Mouse (Mus musculus) cortical plate, adult 2 months (tissue): ENCODE data around the gene Rhoa. TPM values are rescaled to one million over a fixed set of nuclear protein-coding genes. Genes with fewer than 3 reads are reported as not detected.
A peak's percentile ranks its signal among the peaks of the same experiment; 100 is the strongest.
"Not testable (repeated sequence)": the region's sequence is repeated elsewhere in the genome, so short reads cannot be mapped to it uniquely, and the experiment has no call there.

ENCODE experiments used
- H3K27ac ChIP-seq: fragments of 200-500 bp; 2 replicates; pipeline ENCODE4 v1.5.1; 2012; ENCODE audit warnings: low read length, control low read depth, inconsistent platforms; ENCODE audit not compliant: insufficient read depth
- H3K4me1 ChIP-seq: fragments of 200-500 bp; 2 replicates; pipeline ENCODE4 v1.6.1; 2011; ENCODE audit warnings: low read length; ENCODE audit not compliant: control insufficient read depth, insufficient read depth
- H3K4me3 ChIP-seq: fragments of 200-500 bp; 2 replicates; pipeline ENCODE4 v1.5.1; 2011; ENCODE audit warnings: mild to moderate bottlenecking, low read length, control low read depth; ENCODE audit not compliant: insufficient read depth
- CTCF ChIP-seq: fragments of 200-500 bp; IDR thresholded peaks from 2 replicates; pipeline ENCODE4 v1.5.1; 2011; ENCODE audit warnings: mild to moderate bottlenecking, control low read depth, low read length; ENCODE audit not compliant: insufficient read depth; ENCODE audit errors: extremely low read depth
- POLR2A ChIP-seq: fragments of 200-500 bp; IDR thresholded peaks from 2 replicates; pipeline ENCODE4 v1.6.1; 2011; ENCODE audit warnings: mild to moderate bottlenecking, low read length, control low read depth; ENCODE audit not compliant: insufficient read depth; ENCODE audit errors: extremely low read depth
- polyA plus RNA-seq: library from polyadenylated mRNA; depleted of rRNA; stranded (reverse); fragments of >200 nt; gene quantifications from 2 replicates; pipeline ENCODE4 v1.2.3, GENCODE M21; 2012; rRNA removed

The Rhoa gene
- 167 and 176 TPM in 2 replicates for polyA plus RNA-seq

- no peak for TF ChIP-seq CTCF
- TF ChIP-seq POLR2A: peak; percentile 98
- Histone ChIP-seq H3K27ac (peak within 1 kb of the TSS; percentile 96), H3K4me1 (peaks cover 3% of the 10 kb centered on the region; the same call in 1 of the 2 replicates), H3K4me3 (peak within 1 kb of the TSS; percentile 70)
Measured at GRCm38 (mm10) chr9:108305629-108306520, at the start of gene Rhoa, which contains the start of gene Tcta. Rhoa (plus strand) TSS chr9:108306129. Tcta (minus strand) TSS chr9:108306160.

DNA sequence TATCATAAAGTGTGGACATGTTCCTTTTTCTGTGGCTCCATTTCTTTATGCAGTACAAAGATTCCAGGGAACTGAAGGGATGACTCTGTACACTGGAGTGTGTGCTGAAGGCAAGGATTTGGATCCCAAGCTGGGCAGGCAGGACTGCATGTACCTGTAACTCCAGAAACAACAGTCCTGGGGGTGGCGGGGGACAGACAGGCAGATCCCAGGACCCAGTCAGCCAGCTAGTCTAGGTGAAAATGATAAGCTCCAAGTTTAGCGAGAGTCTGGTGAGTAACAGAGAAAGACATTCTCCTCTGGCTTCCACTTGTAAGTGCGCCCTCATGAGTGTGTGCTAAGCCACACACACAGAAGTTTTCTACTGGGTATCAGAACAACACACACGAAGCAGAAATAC lies 45.4 kb upstream of the Rhoa start:
- no peak for TF ChIP-seq POLR2A
- TF ChIP-seq CTCF: no peak

DNA sequence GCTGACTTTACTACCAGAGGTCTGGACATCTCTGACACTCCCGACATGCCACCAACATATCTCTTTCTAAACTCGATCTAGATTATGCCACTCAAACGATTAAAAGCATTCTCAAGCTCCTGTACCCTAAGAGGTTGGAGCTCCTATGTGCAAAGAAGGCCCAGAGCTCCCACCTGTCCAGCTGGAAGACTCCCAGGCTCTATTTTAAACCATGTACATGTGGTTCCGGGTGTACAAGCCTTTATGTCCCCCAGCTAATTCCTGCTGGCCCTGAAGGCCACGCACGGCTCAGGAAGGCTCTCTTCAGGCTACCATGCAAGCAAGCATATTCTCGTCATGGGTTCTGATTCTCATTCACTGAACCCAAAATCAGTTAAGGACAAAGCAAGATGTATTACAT lies 44.1 kb upstream of the Rhoa start:
- TF ChIP-seq POLR2A (no peak), CTCF (no peak)
- no peak overlapping the region for H3K27ac ChIP-seq
- peaks cover 9% of the 10 kb centered on the region; the same call in 1 of the 2 replicates for H3K4me1 ChIP-seq
- peak overlapping the region; percentile 93; the same call in 1 of the 2 replicates for H3K4me3 ChIP-seq

More for the DNA sequence above, 45.4 kb upstream of the Rhoa start:
- Histone ChIP-seq H3K4me3 (no peak overlapping the region), H3K27ac (no peak overlapping the region), H3K4me1 (peaks cover 9% of the 10 kb centered on the region; the same call in 1 of the 2 replicates)

GRCm38 (mm10) chr9:108262494-108263049 lies 43.4 kb upstream of the Rhoa start:
- TF ChIP-seq CTCF: no peak
- no peak for TF ChIP-seq POLR2A
- Histone ChIP-seq H3K4me1 (peaks cover 9% of the 10 kb centered on the region; the same call in 1 of the 2 replicates), H3K4me3 (peak overlapping the region; percentile 93), H3K27ac (no peak overlapping the region)

DNA sequence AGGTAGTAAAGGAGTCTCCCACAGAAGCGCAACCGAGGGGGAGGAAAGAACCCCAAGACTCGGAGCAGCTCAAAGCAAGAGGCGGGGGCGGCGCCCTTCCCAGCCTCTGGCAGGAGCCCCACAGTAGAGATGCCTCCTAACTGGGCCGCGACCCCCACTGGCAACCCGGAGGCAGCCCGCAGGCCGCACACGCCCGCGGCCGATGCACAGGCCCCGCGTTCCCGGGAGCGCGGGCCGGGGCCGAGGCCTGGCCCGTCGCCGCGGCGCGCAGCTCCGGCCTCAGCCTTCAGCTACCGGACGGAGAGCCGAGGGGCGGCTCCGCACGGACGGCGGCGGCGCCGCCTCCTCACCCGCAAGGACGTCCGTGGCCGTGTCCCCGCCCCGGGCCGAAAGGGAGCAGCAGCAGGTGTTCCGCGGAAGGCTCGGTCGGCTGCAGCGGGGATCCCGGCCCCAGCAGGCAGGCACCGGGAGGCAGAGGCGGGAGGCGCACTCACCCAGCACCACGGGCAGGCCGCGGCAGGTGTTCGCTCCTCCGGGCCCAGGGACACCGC lies 42.7 kb upstream of the Rhoa start:
- no peak for TF ChIP-seq POLR2A
- no peak for TF ChIP-seq CTCF
- H3K4me1 ChIP-seq: peaks cover 9% of the 10 kb centered on the region; the same call in 1 of the 2 replicates
- H3K4me3 ChIP-seq: peak overlapping the region; percentile 93
- peak overlapping the region; percentile 95 for H3K27ac ChIP-seq

- TF ChIP-seq POLR2A (peak; percentile 55; the same call in 1 of the 2 replicates), CTCF (no peak)
- Histone ChIP-seq H3K27ac (peak within 1 kb of the TSS; percentile 95), H3K4me1 (peaks cover 9% of the 10 kb centered on the region; the same call in 1 of the 2 replicates), H3K4me3 (peak within 1 kb of the TSS; percentile 93)
Measured at GRCm38 (mm10) chr9:108263690-108264190, 42.2 kb upstream of the Rhoa start, which contains the start of gene Dag1. Dag1 (minus strand) TSS chr9:108263958.

- Histone ChIP-seq H3K4me3 (peak overlapping the region; percentile 93), H3K4me1 (peaks cover 9% of the 10 kb centered on the region; the same call in 1 of the 2 replicates), H3K27ac (peak overlapping the region; percentile 73)
- TF ChIP-seq CTCF: no peak
- TF ChIP-seq POLR2A: no peak
Measured at GRCm38 (mm10) chr9:108264191-108264921, 41.6 kb upstream of the Rhoa start.

DNA sequence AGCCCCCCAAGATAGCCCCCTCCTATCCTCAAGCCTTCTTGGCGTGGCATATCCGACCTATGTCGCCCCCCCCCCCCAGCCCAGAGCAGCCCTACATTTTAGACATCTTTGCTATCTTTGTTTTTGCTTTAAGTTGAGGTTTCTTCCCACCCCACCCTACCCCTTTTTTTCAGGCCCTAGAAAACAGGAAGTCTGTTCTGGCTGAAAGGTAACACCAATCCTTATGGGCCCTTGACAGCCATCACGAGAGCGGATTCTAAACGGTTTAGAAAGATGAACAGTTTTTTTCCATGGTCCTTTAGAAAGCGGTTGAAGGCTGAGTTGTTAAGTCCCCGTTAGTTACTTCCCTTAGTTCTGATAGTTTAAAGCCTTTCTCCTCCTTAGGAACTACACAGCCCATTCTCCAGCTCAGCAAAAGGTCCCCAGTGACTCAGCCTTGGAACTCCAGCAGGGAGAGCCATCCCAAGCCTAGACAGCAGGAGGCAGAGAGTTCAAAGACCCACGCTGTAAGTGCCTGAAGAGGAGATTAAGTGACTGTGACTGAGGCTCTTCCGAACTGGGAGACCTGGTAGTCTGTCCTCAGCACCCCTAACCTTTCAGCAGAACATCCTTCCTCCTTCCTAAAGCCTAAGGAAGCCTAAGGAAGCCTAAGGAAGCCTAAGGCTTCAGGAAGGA lies 39.5 kb upstream of the Rhoa start:
- no peak for TF ChIP-seq CTCF
- no peak for TF ChIP-seq POLR2A
- Histone ChIP-seq H3K4me1 (peaks cover 6% of the 10 kb centered on the region; the same call in 1 of the 2 replicates), H3K27ac (no peak overlapping the region), H3K4me3 (no peak overlapping the region)

- Histone ChIP-seq H3K4me1 (no peaks in the 10 kb centered on the region; the same call in 1 of the 2 replicates), H3K4me3 (no peak overlapping the region), H3K27ac (no peak overlapping the region)
- TF ChIP-seq POLR2A (no peak), CTCF (no peak)
Measured at GRCm38 (mm10) chr9:108267691-108268090, 38.2 kb upstream of the Rhoa start.

- not testable (repeated sequence) for H3K4me1 ChIP-seq, H3K27ac ChIP-seq, H3K4me3 ChIP-seq
Measured at GRCm38 (mm10) chr9:108268701-108269100, 37.2 kb upstream of the Rhoa start.
